Mouse (Mus musculus): ENCODE measurements around the gene Uhmk1. TPM values are rescaled to one million over a fixed set of nuclear protein-coding genes. Genes with fewer than 3 reads are reported as not detected.

Uhmk1 gene
- total RNA-seq, 2 experiments from 2014 or later, result 10.2 to 10.4 TPM

GRCm38 (mm10) chr1:170147651-170148448, 67.3 kb downstream of the Uhmk1 start:
- no peak for DNase-seq
- intact Hi-C loops (cut with DNase I; ENCODE audit: low total_unique reads), result no loop called here

GRCm38 (mm10) chr1:170145606-170146005, 69.6 kb downstream of the Uhmk1 start:
- no peak for DNase-seq
- intact Hi-C loops (cut with DNase I; ENCODE audit: low total_unique reads), result no loop called here

Other genes starting within 250 kb of the Uhmk1 start
- gene Hsd17b7, start 246.2 kb downstream of the Uhmk1 start, total RNA-seq (2021), result 1 to 10 TPM; 2.2 to 2.9 TPM
- 10 to 100 TPM; 27.5 to 31.9 TPM for gene Ddr2, start 104.6 kb downstream of the Uhmk1 start, total RNA-seq (2021)
- gene Uap1, start 40.4 kb downstream of the Uhmk1 start, total RNA-seq (2021), result 10 to 100 TPM; 29.9 to 36.0 TPM
- not detected for gene Sh2d1b2, start 17.4 kb upstream of the Uhmk1 start, total RNA-seq (2021)
- not detected for gene Sh2d1b1, start 61.9 kb upstream of the Uhmk1 start, total RNA-seq (2021)
- under 1 TPM; 0.84 to 0.92 TPM for gene Gm7694, start 90.9 kb upstream of the Uhmk1 start, total RNA-seq (2021)
- gene Spata46, start 93.4 kb upstream of the Uhmk1 start, total RNA-seq (2021), result not detected